Mouse (Mus musculus): ENCODE measurements around the gene Anks1. TPM values are rescaled to one million over a fixed set of nuclear protein-coding genes. Genes with fewer than 3 reads are reported as not detected.
"Not testable (repeated sequence)": the region's sequence is repeated elsewhere in the genome, so short reads cannot be mapped to it uniquely, and the experiment has no call there.

The Anks1 gene
- polyA plus RNA-seq, 1 experiment from 2014 or later: 55.8 TPM

DNA sequence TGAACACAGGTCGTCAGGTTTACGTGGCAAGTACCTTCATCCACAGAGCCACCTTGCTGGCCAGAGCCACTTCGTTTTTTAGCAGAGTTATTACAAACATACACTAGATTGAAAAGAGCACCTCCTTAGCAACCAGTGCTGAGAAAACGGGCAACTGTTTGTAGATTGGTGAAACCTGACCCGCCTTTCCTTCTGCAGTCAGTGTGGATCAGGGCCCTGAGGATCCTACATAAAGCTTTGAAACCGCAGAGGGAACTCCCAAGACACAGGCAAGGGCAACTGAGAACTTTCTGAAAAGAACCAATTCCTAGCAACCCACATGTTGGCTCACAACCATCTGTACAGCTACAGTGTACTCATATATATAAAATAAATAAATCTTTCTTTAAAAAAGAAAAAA lies 44.0 kb downstream of the Anks1 start:
- H3K9ac ChIP-seq (replicated peaks; ENCODE audit: low read depth, low read length): no peak overlapping the region
- H3K4me1 ChIP-seq (ENCODE audit: control insufficient read depth, insufficient read depth, low read length): no peaks in the 10 kb centered on the region
- H3K27ac ChIP-seq (ENCODE audit: low read depth, low read length): no peak overlapping the region
- WGBS: 87% methylated on average over 6 of the region's 6 CpGs
- no peak for ATAC-seq (ENCODE audit: low read depth)
- H3K4me2 ChIP-seq (ENCODE audit: low read depth, low read length): no peak overlapping the region
- no peak overlapping the region for H3K4me3 ChIP-seq (ENCODE audit: low read depth, low read length)
- no peaks in the 10 kb centered on the region for H3K27me3 ChIP-seq (ENCODE audit: control insufficient read depth, insufficient read depth, low read length)
- H3K36me3 ChIP-seq (ENCODE audit: control insufficient read depth, insufficient read depth, low read length): no peaks in the 10 kb centered on the region
- no peaks in the 10 kb centered on the region for H3K9me3 ChIP-seq (ENCODE audit: control insufficient read depth, low read length)

DNA sequence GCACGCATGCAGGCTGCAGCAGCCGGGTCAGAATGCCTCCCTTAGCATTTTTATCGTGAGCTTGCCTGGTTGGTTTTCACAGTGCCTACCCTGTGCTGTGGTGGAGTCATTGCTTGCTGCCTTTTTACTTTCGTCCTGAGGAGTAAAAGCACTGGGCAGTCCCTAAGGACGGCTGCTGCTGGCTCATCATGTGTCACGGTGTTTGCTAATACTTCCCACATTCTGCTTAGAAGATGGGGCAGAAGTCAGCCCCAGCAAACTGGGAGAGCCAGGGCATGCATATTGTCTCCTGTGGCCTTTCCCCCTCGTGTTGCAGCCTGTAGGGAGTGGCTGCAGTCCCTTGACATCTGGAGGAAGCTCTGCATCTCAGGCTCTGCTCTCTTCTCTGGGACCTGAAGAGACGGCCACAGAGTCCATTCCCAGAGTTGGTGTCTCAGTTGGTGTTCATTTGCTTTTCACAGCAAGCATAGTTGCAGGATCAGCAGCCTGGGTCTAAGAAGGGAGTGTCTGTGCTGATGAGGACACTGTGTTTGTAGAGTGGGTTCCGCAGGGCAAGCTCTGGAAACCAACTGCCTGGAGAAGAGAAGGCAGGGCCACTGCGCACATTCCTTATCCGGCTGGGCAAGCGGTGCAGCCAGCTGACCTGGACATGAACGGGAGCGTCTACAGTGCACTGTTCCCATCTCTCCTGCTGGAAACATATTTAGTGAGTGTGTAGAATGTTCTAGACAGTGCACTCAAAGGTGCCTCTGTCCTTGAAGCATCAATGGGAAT lies 45.7 kb downstream of the Anks1 start:
- WGBS: 63% methylated on average over 14 of the region's 14 CpGs
- Histone ChIP-seq H3K27ac (ENCODE audit: low read depth, low read length) (no peak overlapping the region), H3K9me3 (ENCODE audit: control insufficient read depth, low read length) (no peaks in the 10 kb centered on the region), H3K4me1 (ENCODE audit: control insufficient read depth, insufficient read depth, low read length) (no peaks in the 10 kb centered on the region), H3K36me3 (ENCODE audit: control insufficient read depth, insufficient read depth, low read length) (no peaks in the 10 kb centered on the region), H3K27me3 (ENCODE audit: control insufficient read depth, insufficient read depth, low read length) (no peaks in the 10 kb centered on the region), H3K4me3 (ENCODE audit: low read depth, low read length) (no peak overlapping the region), H3K9ac (replicated peaks; ENCODE audit: low read depth, low read length) (no peak overlapping the region), H3K4me2 (ENCODE audit: low read depth, low read length) (no peak overlapping the region)
- ATAC-seq (ENCODE audit: low read depth): no peak

- H3K9ac ChIP-seq (replicated peaks; ENCODE audit: low read depth, low read length): no peak overlapping the region
- H3K27me3 ChIP-seq (ENCODE audit: control insufficient read depth, insufficient read depth, low read length): no peaks in the 10 kb centered on the region
- ATAC-seq (ENCODE audit: low read depth): no peak
- no peak overlapping the region for H3K4me2 ChIP-seq (ENCODE audit: low read depth, low read length)
- no peak overlapping the region for H3K27ac ChIP-seq (ENCODE audit: low read depth, low read length)
- H3K9me3 ChIP-seq (ENCODE audit: control insufficient read depth, low read length): no peaks in the 10 kb centered on the region
- H3K4me1 ChIP-seq (ENCODE audit: control insufficient read depth, insufficient read depth, low read length): no peaks in the 10 kb centered on the region
- WGBS: 88% methylated on average over 9 of the region's 9 CpGs
- H3K36me3 ChIP-seq (ENCODE audit: control insufficient read depth, insufficient read depth, low read length): no peaks in the 10 kb centered on the region
- H3K4me3 ChIP-seq (ENCODE audit: low read depth, low read length): no peak overlapping the region
Measured at GRCm38 (mm10) chr17:27957649-27958048, 48.5 kb downstream of the Anks1 start.

GRCm38 (mm10) chr17:27960128-27961111 lies 51.3 kb downstream of the Anks1 start:
- H3K4me3 ChIP-seq (ENCODE audit: low read depth, low read length): no peak overlapping the region
- no peaks in the 10 kb centered on the region for H3K9me3 ChIP-seq (ENCODE audit: control insufficient read depth, low read length)
- no peak overlapping the region for H3K27ac ChIP-seq (ENCODE audit: low read depth, low read length)
- no peaks in the 10 kb centered on the region for H3K36me3 ChIP-seq (ENCODE audit: control insufficient read depth, insufficient read depth, low read length)
- WGBS: 89% methylated on average over 20 of the region's 21 CpGs
- no peak for ATAC-seq (ENCODE audit: low read depth)
- no peak overlapping the region for H3K4me2 ChIP-seq (ENCODE audit: low read depth, low read length)
- no peak overlapping the region for H3K9ac ChIP-seq (replicated peaks; ENCODE audit: low read depth, low read length)
- no peaks in the 10 kb centered on the region for H3K4me1 ChIP-seq (ENCODE audit: control insufficient read depth, insufficient read depth, low read length)
- H3K27me3 ChIP-seq (ENCODE audit: control insufficient read depth, insufficient read depth, low read length): no peaks in the 10 kb centered on the region

GRCm38 (mm10) chr17:27963120-27963519 lies 54.0 kb downstream of the Anks1 start:
- not testable (repeated sequence) for H3K9ac ChIP-seq (replicated peaks; ENCODE audit: low read depth, low read length); H3K27me3 ChIP-seq (ENCODE audit: control insufficient read depth, insufficient read depth, low read length); ATAC-seq (ENCODE audit: low read depth); H3K9me3 ChIP-seq (ENCODE audit: control insufficient read depth, low read length); H3K36me3 ChIP-seq (ENCODE audit: control insufficient read depth, insufficient read depth, low read length); H3K4me3 ChIP-seq (ENCODE audit: low read depth, low read length); H3K4me2 ChIP-seq (ENCODE audit: low read depth, low read length); H3K4me1 ChIP-seq (ENCODE audit: control insufficient read depth, insufficient read depth, low read length); H3K27ac ChIP-seq (ENCODE audit: low read depth, low read length)
- WGBS: 93% methylated on average over 7 of the region's 7 CpGs

GRCm38 (mm10) chr17:27964607-27965006 lies 55.5 kb downstream of the Anks1 start:
- no peak overlapping the region for H3K4me2 ChIP-seq (ENCODE audit: low read depth, low read length)
- H3K36me3 ChIP-seq (ENCODE audit: control insufficient read depth, insufficient read depth, low read length): no peaks in the 10 kb centered on the region
- 59% methylated on average over 4 of the region's 4 CpGs for WGBS
- no peak overlapping the region for H3K4me3 ChIP-seq (ENCODE audit: low read depth, low read length)
- no peaks in the 10 kb centered on the region for H3K4me1 ChIP-seq (ENCODE audit: control insufficient read depth, insufficient read depth, low read length)
- no peak overlapping the region for H3K27ac ChIP-seq (ENCODE audit: low read depth, low read length)
- no peaks in the 10 kb centered on the region for H3K9me3 ChIP-seq (ENCODE audit: control insufficient read depth, low read length)
- H3K27me3 ChIP-seq (ENCODE audit: control insufficient read depth, insufficient read depth, low read length): no peaks in the 10 kb centered on the region
- no peak for ATAC-seq (ENCODE audit: low read depth)
- H3K9ac ChIP-seq (replicated peaks; ENCODE audit: low read depth, low read length): no peak overlapping the region

DNA sequence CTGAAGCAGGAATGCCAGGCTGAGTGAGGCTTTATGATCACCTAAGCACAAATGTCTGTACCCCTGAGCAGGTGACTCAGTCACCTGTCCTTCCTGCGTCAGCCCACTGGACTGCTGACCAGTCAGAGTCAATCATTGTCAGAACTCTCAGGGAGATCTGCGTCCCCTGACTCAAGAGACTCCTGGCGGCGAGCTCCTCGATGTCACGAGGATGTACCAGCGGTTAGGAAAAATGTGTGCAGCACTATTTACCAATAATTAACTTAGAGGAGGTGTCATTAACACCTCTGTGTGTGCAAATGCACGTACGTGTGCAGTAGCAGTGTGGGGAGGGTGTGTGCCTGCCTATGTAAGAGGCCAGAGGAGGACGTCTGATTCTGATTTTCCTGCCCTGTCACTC lies 56.2 kb downstream of the Anks1 start:
- ATAC-seq (ENCODE audit: low read depth): no peak
- Histone ChIP-seq H3K27me3 (ENCODE audit: control insufficient read depth, insufficient read depth, low read length) (no peaks in the 10 kb centered on the region), H3K9me3 (ENCODE audit: control insufficient read depth, low read length) (no peaks in the 10 kb centered on the region), H3K27ac (ENCODE audit: low read depth, low read length) (no peak overlapping the region), H3K9ac (replicated peaks; ENCODE audit: low read depth, low read length) (no peak overlapping the region), H3K36me3 (ENCODE audit: control insufficient read depth, insufficient read depth, low read length) (no peaks in the 10 kb centered on the region), H3K4me1 (ENCODE audit: control insufficient read depth, insufficient read depth, low read length) (no peaks in the 10 kb centered on the region), H3K4me2 (ENCODE audit: low read depth, low read length) (no peak overlapping the region), H3K4me3 (ENCODE audit: low read depth, low read length) (no peak overlapping the region)
- 80% methylated on average over 10 of the region's 10 CpGs for WGBS

DNA sequence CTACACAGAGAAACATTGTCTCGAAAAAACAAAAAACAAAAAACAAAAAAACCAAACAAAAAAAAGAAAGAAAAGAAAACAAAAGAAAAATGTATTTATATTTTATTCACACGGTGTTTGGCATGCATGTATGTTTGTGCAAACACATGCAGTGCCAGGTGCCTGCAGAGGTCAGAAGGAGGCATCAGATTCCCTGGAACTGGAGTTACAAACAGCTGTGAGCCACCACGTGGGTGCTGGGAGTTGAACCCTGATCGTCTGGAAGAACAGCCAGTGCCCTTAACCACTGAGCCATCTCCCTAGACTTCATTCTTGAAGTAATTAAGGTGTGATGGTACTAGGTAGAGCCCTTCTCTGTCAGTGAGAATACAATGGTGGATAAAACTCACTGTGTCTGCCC lies 57.0 kb downstream of the Anks1 start:
- no peak overlapping the region for H3K27ac ChIP-seq (ENCODE audit: low read depth, low read length)
- ATAC-seq (ENCODE audit: low read depth): no peak
- H3K9ac ChIP-seq (replicated peaks; ENCODE audit: low read depth, low read length): no peak overlapping the region

GRCm38 (mm10) chr17:27966508-27967021 lies 57.5 kb downstream of the Anks1 start:
- WGBS: 86% methylated on average over 11 of the region's 11 CpGs
- Histone ChIP-seq H3K36me3 (ENCODE audit: control insufficient read depth, insufficient read depth, low read length) (no peaks in the 10 kb centered on the region), H3K4me2 (ENCODE audit: low read depth, low read length) (no peak overlapping the region), H3K4me3 (ENCODE audit: low read depth, low read length) (no peak overlapping the region), H3K9me3 (ENCODE audit: control insufficient read depth, low read length) (no peaks in the 10 kb centered on the region), H3K27ac (ENCODE audit: low read depth, low read length) (no peak overlapping the region), H3K27me3 (ENCODE audit: control insufficient read depth, insufficient read depth, low read length) (no peaks in the 10 kb centered on the region), H3K9ac (replicated peaks; ENCODE audit: low read depth, low read length) (no peak overlapping the region), H3K4me1 (ENCODE audit: control insufficient read depth, insufficient read depth, low read length) (no peaks in the 10 kb centered on the region)
- no peak for ATAC-seq (ENCODE audit: low read depth)

More for the DNA sequence above, 57.0 kb downstream of the Anks1 start:
- Histone ChIP-seq H3K36me3 (ENCODE audit: control insufficient read depth, insufficient read depth, low read length) (no peaks in the 10 kb centered on the region), H3K4me3 (ENCODE audit: low read depth, low read length) (no peak overlapping the region), H3K9me3 (ENCODE audit: control insufficient read depth, low read length) (no peaks in the 10 kb centered on the region), H3K27me3 (ENCODE audit: control insufficient read depth, insufficient read depth, low read length) (no peaks in the 10 kb centered on the region), H3K4me1 (ENCODE audit: control insufficient read depth, insufficient read depth, low read length) (no peaks in the 10 kb centered on the region), H3K4me2 (ENCODE audit: low read depth, low read length) (no peak overlapping the region)
- WGBS: 70% methylated on average over 4 of the region's 4 CpGs
